Mouse (Mus musculus): ENCODE measurements around the gene Elfn2. TPM values are rescaled to one million over a fixed set of nuclear protein-coding genes. Genes with fewer than 3 reads are reported as not detected.

Gene Elfn2
- polyA plus RNA-seq (2014; fragmentation: Nextera tagmentation; extraction: Ambion mirVana) = 0.03 TPM in 2 replicates

DNA sequence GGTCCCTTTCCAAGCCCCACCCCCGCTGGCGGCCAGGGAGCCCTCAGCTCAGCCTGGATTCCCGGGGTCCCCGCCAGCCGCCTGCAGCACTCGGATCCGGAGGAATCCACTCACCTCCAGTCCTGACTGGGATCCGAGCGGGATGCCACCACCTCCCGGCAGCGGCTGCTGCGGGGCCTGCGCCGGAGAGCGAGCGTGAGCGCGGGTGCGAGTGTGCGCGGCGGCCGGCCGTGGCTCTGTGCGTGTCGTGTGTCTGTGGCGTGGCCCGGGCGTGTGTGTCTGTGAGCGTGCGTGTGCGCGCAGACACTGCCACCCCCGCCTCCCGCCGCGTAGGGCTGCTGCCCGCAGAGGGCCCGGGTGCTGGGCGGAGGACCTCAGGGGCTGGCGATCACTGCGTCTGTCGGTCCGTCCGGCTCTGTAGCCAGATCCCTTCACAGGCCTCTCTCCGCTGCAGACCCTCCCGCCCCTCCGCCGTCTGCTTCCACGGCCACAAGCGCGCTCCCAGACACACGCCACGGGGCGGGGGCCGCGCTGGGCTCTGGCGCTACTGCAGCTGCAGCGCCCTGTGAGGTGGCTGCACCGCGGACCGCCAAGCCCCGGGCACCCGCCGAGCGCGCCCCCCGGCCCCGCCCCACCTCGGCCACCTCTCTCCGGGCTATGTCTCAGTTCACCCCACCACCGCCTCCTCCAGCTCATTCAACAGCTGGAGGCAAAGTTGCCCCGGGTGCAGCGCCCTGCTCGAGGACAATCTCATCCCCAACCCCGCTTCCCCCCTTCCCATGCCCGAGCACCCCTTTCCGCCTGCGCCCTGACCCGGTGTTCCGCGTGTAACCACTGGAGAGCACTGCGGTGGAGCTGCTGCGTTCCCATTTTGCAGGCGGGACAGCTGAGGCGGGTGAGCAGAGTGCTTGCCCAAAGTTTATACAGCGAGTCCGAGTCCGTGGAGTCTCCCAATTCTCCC is at the start of gene Elfn2:
Gene Elfn2, minus strand, starts transcription at position 482 of the 961 bp plus-strand sequence.
- ATAC-seq (ENCODE audit: low FRiP score, low TSS enrichment) = peak; percentile 33; the same call in 1 of the 2 replicates

DNA sequence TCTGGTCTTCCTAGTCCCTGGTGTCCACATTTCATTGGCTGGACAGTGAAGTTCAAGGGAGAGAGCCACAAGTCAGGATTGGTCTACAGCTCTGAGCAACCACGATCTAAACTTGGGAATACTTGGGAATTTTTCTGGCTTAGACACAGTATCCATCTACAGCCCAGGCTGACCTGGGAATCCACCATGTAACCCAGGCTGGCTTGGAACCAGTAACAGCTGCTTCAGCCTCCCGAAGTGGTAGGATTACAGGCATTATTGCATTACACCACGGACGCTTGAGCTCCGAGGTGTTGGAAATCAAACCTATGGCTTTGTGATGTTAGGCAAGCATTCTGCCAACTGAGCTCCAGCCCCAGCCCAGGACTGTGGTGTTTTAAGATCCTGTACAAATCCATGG is 45.1 kb upstream of the Elfn2 start:
- no peak overlapping the region for H3K4me2 ChIP-seq (replicated peaks; ENCODE audit: low read depth, low read length)
- no peak for ATAC-seq (ENCODE audit: low FRiP score, low TSS enrichment)
- H3K9me3 ChIP-seq (ENCODE audit: control insufficient read depth, low read length) = peaks cover 2% of the 10 kb centered on the region; the same call in 1 of the 2 replicates
- H3K4me1 ChIP-seq (ENCODE audit: control insufficient read depth, insufficient read depth, low read length) = no peaks in the 10 kb centered on the region
- H3K27ac ChIP-seq (ENCODE audit: low read depth, low read length) = no peak overlapping the region
- no peaks in the 10 kb centered on the region for H3K36me3 ChIP-seq (ENCODE audit: control insufficient read depth, insufficient read depth, low read length)
- no peaks in the 10 kb centered on the region for H3K27me3 ChIP-seq (ENCODE audit: control insufficient read depth, insufficient read depth, low read length)
- 44% methylated on average over 5 of the region's 5 CpGs for WGBS
- H3K4me3 ChIP-seq (ENCODE audit: low read length) = no peak overlapping the region
- H3K9ac ChIP-seq (ENCODE audit: low read depth, low read length) = no peak overlapping the region

More for the DNA sequence above, at the start of gene Elfn2:
- Histone ChIP-seq H3K4me2 (replicated peaks; ENCODE audit: low read depth, low read length) (peak within 1 kb of the TSS; percentile 74), H3K9ac (ENCODE audit: low read depth, low read length) (peak within 1 kb of the TSS; percentile 42; the same call in 1 of the 2 replicates), H3K27me3 (ENCODE audit: control insufficient read depth, insufficient read depth, low read length) (peaks cover 54% of the 10 kb centered on the region), H3K36me3 (ENCODE audit: control insufficient read depth, insufficient read depth, low read length) (no peaks in the 10 kb centered on the region), H3K9me3 (ENCODE audit: control insufficient read depth, low read length) (no peaks in the 10 kb centered on the region), H3K4me1 (ENCODE audit: control insufficient read depth, insufficient read depth, low read length) (peaks cover 13% of the 10 kb centered on the region; the same call in 1 of the 2 replicates), H3K27ac (ENCODE audit: low read depth, low read length) (no peak within 1 kb of the TSS), H3K4me3 (ENCODE audit: low read length) (peak within 1 kb of the TSS; percentile 40)
- WGBS = 2% methylated on average over 82 of the region's 89 CpGs

DNA sequence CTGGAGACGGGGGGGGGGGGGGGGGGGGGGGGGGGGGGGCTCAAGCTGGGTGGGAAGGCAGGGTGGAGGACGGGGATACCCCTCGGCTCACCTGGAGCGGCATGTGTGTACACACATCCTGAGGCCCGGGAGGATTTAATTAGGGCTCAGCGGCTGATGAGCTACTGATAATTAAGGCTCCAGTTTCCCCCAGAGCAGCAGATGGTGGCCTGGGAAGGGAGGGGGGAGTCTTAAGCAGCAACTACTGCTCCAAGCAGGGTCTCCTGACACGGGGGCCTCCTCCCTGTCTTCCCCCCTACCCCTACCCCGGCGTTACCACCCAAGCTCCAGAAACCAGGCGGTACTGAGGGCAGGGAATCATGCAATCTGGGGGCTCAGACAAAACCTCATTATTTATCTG is 44.6 kb upstream of the Elfn2 start:
- WGBS = 27% methylated on average over 9 of the region's 10 CpGs
- Histone ChIP-seq H3K4me2 (replicated peaks; ENCODE audit: low read depth, low read length) (no peak overlapping the region), H3K27ac (ENCODE audit: low read depth, low read length) (no peak overlapping the region), H3K9ac (ENCODE audit: low read depth, low read length) (no peak overlapping the region), H3K4me3 (ENCODE audit: low read length) (no peak overlapping the region), H3K4me1 (ENCODE audit: control insufficient read depth, insufficient read depth, low read length) (no peaks in the 10 kb centered on the region), H3K27me3 (ENCODE audit: control insufficient read depth, insufficient read depth, low read length) (no peaks in the 10 kb centered on the region), H3K36me3 (ENCODE audit: control insufficient read depth, insufficient read depth, low read length) (no peaks in the 10 kb centered on the region), H3K9me3 (ENCODE audit: control insufficient read depth, low read length) (no peaks in the 10 kb centered on the region)
- no peak for ATAC-seq (ENCODE audit: low FRiP score, low TSS enrichment)

DNA sequence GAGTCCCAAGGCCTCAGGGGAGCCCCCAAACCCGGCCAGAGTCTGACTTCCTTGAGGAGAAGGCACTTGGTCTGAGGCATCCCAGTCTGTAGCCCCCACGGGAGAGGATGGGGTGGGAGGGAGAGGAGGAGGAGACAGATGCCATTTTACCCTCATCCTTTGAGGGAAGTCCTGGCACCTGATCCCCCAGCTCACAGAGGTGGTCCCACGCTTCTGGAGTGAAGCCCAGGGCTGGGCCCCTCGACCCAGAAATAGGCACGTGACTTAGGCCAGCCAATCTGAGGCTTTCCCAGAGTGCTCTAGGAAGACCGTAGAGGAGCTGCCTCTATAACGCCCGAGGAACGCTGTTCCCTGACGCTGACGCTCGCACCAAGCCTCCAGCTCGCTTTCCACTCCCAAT is 42.5 kb upstream of the Elfn2 start:
- no peak for ATAC-seq (ENCODE audit: low FRiP score, low TSS enrichment)
- 81% methylated on average over 13 of the region's 13 CpGs for whole genome bisulfite sequencing
- no peaks in the 10 kb centered on the region for H3K4me1 ChIP-seq (ENCODE audit: control insufficient read depth, insufficient read depth, low read length)

DNA sequence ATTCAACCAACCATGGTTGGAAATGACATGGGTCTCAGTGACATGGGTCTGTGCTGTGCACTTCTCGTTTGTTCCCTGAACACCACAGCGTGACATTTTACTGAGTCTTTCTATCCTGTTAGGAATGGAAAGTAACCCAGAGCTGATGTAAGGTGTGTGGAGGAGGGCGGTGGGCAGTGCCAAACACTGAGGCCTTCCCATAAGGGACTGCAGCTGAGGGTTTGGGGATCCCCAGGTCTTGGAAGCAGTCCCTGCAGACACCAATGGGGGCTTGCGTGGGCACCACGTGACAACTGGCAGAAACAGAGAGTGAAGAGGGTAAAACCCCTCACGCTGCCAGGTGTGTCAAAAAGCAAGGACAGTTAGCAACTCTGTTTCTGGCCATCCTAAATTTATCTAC is 39.6 kb upstream of the Elfn2 start:
- ATAC-seq (ENCODE audit: low FRiP score, low TSS enrichment) = no peak
- H3K4me3 ChIP-seq (ENCODE audit: low read length) = no peak overlapping the region
- no peak overlapping the region for H3K9ac ChIP-seq (ENCODE audit: low read depth, low read length)
- H3K4me2 ChIP-seq (replicated peaks; ENCODE audit: low read depth, low read length) = no peak overlapping the region
- no peaks in the 10 kb centered on the region for H3K9me3 ChIP-seq (ENCODE audit: control insufficient read depth, low read length)
- 88% methylated on average over 6 of the region's 6 CpGs for WGBS
- no peaks in the 10 kb centered on the region for H3K36me3 ChIP-seq (ENCODE audit: control insufficient read depth, insufficient read depth, low read length)
- H3K4me1 ChIP-seq (ENCODE audit: control insufficient read depth, insufficient read depth, low read length) = no peaks in the 10 kb centered on the region
- no peaks in the 10 kb centered on the region for H3K27me3 ChIP-seq (ENCODE audit: control insufficient read depth, insufficient read depth, low read length)
- no peak overlapping the region for H3K27ac ChIP-seq (ENCODE audit: low read depth, low read length)

More for the DNA sequence above, 42.5 kb upstream of the Elfn2 start:
- H3K9me3 ChIP-seq (ENCODE audit: control insufficient read depth, low read length) = no peaks in the 10 kb centered on the region
- no peaks in the 10 kb centered on the region for H3K36me3 ChIP-seq (ENCODE audit: control insufficient read depth, insufficient read depth, low read length)
- no peak overlapping the region for H3K4me3 ChIP-seq (ENCODE audit: low read length)
- no peak overlapping the region for H3K4me2 ChIP-seq (replicated peaks; ENCODE audit: low read depth, low read length)
- no peak overlapping the region for H3K9ac ChIP-seq (ENCODE audit: low read depth, low read length)
- no peaks in the 10 kb centered on the region for H3K27me3 ChIP-seq (ENCODE audit: control insufficient read depth, insufficient read depth, low read length)
- no peak overlapping the region for H3K27ac ChIP-seq (ENCODE audit: low read depth, low read length)

DNA sequence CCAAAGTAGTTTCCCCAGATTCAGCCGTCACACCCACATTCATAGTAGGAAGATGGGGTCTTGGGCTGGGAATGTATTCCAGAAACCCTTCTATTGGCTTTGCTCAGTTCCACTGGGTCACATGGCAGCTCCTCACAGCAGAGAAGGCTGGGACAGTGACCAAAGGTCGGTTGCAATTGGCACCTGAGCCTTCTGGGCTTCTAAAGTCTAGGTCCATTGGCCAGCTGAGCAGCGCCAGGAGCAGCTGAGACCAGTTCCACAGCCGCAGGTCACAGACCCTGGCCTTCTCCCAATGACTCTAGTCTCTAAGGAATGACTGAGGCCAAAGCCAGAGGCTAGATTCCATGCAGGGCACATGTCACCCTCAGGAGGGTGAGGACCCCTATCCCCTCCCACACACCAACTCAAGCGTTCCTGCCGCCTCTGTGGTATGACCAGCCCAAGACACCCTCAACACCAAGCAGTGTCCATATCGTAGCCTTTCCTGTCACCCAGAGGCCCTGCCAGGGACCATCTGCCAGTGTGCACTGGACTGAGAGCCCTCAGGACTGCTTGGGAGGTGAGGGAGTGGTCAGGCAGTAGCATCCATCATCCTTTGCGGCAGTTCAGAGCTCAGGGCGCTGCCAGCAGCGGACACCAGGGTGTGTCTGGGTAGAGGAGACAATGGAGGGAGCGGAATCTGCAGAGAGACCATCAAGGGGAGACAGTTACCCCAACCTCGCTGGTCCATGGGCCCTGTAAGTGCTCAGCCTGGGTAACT is 37.6 kb upstream of the Elfn2 start:
- ATAC-seq (ENCODE audit: low FRiP score, low TSS enrichment) = no peak

DNA sequence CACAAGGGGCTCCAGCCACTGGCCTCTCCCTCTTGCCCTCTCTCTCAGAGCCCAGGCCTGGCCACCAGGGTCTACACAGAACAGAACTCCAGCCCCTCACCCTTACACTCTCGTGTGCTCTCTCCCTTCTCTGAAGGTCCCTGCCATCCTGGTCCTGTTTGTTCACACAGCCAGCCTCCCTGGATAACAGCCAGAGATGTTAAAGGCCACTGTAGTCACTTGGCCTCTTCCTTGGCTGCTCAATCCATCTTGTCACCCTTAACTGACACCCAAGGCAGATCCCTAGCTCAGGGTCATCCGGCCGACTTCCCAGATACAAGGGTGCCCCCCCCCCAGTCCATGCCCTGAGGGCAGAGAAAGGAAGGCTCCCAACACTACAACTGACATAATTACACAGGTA is 36.7 kb upstream of the Elfn2 start:
- 57% methylated on average over 3 of the region's 3 CpGs for WGBS
- ATAC-seq (ENCODE audit: low FRiP score, low TSS enrichment) = no peak

More for the DNA sequence above, 37.6 kb upstream of the Elfn2 start:
- no peaks in the 10 kb centered on the region for H3K27me3 ChIP-seq (ENCODE audit: control insufficient read depth, insufficient read depth, low read length)
- no peaks in the 10 kb centered on the region for H3K36me3 ChIP-seq (ENCODE audit: control insufficient read depth, insufficient read depth, low read length)
- H3K4me2 ChIP-seq (replicated peaks; ENCODE audit: low read depth, low read length) = no peak overlapping the region
- WGBS = 67% methylated on average over 12 of the region's 12 CpGs
- no peaks in the 10 kb centered on the region for H3K4me1 ChIP-seq (ENCODE audit: control insufficient read depth, insufficient read depth, low read length)
- no peak overlapping the region for H3K4me3 ChIP-seq (ENCODE audit: low read length)
- no peak overlapping the region for H3K9ac ChIP-seq (ENCODE audit: low read depth, low read length)
- H3K9me3 ChIP-seq (ENCODE audit: control insufficient read depth, low read length) = no peaks in the 10 kb centered on the region
- no peak overlapping the region for H3K27ac ChIP-seq (ENCODE audit: low read depth, low read length)

DNA sequence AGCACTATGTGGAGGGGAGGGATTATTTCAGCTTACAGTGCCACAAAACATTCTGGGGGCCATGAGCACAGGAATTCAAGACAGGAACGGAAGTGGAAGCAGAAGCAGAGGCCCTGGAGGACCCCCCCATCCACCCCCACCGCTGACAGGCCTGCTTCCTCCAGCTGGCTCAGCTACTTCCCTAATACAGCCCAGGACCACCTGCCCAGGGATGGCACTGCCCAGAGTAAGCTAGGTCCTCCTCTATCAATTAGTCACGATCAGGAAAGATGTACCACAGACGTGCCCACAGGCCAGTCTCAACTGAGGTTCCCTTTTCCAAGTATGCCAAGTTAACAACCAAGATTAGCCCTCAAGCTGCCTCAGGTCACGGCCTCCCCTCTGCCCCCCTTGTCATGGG is 35.6 kb upstream of the Elfn2 start:
- Histone ChIP-seq H3K27me3 (ENCODE audit: control insufficient read depth, insufficient read depth, low read length) (no peaks in the 10 kb centered on the region), H3K4me2 (replicated peaks; ENCODE audit: low read depth, low read length) (no peak overlapping the region), H3K9ac (ENCODE audit: low read depth, low read length) (no peak overlapping the region), H3K4me1 (ENCODE audit: control insufficient read depth, insufficient read depth, low read length) (no peaks in the 10 kb centered on the region), H3K9me3 (ENCODE audit: control insufficient read depth, low read length) (no peaks in the 10 kb centered on the region), H3K27ac (ENCODE audit: low read depth, low read length) (no peak overlapping the region), H3K4me3 (ENCODE audit: low read length) (no peak overlapping the region), H3K36me3 (ENCODE audit: control insufficient read depth, insufficient read depth, low read length) (no peaks in the 10 kb centered on the region)
- ATAC-seq (ENCODE audit: low FRiP score, low TSS enrichment) = no peak
- WGBS = 74% methylated on average over 5 of the region's 5 CpGs

More for the DNA sequence above, 36.7 kb upstream of the Elfn2 start:
- no peaks in the 10 kb centered on the region for H3K27me3 ChIP-seq (ENCODE audit: control insufficient read depth, insufficient read depth, low read length)
- no peak overlapping the region for H3K4me3 ChIP-seq (ENCODE audit: low read length)
- H3K9me3 ChIP-seq (ENCODE audit: control insufficient read depth, low read length) = no peaks in the 10 kb centered on the region
- H3K4me2 ChIP-seq (replicated peaks; ENCODE audit: low read depth, low read length) = no peak overlapping the region
- H3K4me1 ChIP-seq (ENCODE audit: control insufficient read depth, insufficient read depth, low read length) = no peaks in the 10 kb centered on the region
- no peaks in the 10 kb centered on the region for H3K36me3 ChIP-seq (ENCODE audit: control insufficient read depth, insufficient read depth, low read length)
- H3K27ac ChIP-seq (ENCODE audit: low read depth, low read length) = no peak overlapping the region
- no peak overlapping the region for H3K9ac ChIP-seq (ENCODE audit: low read depth, low read length)

DNA sequence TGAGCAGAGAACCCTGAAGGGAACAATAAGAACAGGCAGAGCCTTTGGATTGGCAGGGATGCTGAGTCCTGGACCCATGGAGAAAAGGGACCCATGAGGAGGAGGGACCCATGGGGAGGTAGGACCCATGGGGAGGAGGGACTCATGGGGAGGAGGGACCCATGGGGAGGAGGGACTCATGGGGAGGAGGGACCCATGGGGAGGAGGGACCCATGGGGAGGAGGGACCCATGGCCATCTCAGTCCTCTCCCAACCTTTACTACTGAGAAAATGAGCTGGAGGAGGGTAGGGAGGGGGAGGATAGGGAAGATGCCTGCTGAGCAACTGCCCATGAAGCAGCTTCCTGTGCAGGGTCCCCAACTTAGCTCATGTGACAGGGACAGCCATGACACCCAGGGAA is 34.4 kb upstream of the Elfn2 start:
- Histone ChIP-seq H3K36me3 (ENCODE audit: control insufficient read depth, insufficient read depth, low read length) (no peaks in the 10 kb centered on the region), H3K9me3 (ENCODE audit: control insufficient read depth, low read length) (no peaks in the 10 kb centered on the region), H3K27me3 (ENCODE audit: control insufficient read depth, insufficient read depth, low read length) (no peaks in the 10 kb centered on the region), H3K27ac (ENCODE audit: low read depth, low read length) (no peak overlapping the region), H3K4me3 (ENCODE audit: low read length) (no peak overlapping the region), H3K9ac (ENCODE audit: low read depth, low read length) (no peak overlapping the region), H3K4me1 (ENCODE audit: control insufficient read depth, insufficient read depth, low read length) (no peaks in the 10 kb centered on the region), H3K4me2 (replicated peaks; ENCODE audit: low read depth, low read length) (no peak overlapping the region)
- ATAC-seq (ENCODE audit: low FRiP score, low TSS enrichment) = no peak
